Mouse (Mus musculus): ENCODE measurements around the gene Olfr1459.

Olfr1459 gene

GRCm38 (mm10) chr19:13149449-13149848 lies at the start of gene Olfr1459:
TSS of gene Olfr1459 (minus strand) at chr19:13149549.
- DNase-seq: no peak

- no peak for DNase-seq
These were observed 36.1 kb upstream of the Olfr1459 start, which contains the start of gene Olfr1462 for GRCm38 (mm10) chr19:13185434-13185833. TSS of gene Olfr1462 (plus strand) at chr19:13185734.

- DNase-seq: no peak
These were observed 13.4 kb upstream of the Olfr1459 start, which contains the start of gene Olfr1461 for GRCm38 (mm10) chr19:13162700-13163099. TSS of gene Olfr1461 (plus strand) at chr19:13163000.

- DNase-seq: no peak
These were observed 42.7 kb downstream of the Olfr1459 start, which contains the start of gene Olfr1458 for GRCm38 (mm10) chr19:13106675-13107074. TSS of gene Olfr1458 (minus strand) at chr19:13106775.

GRCm38 (mm10) chr19:13097791-13098190 lies 51.6 kb downstream of the Olfr1459 start, which contains the start of gene Olfr1457:
TSS of gene Olfr1457 (minus strand) at chr19:13097891.
- no peak for DNase-seq

- DNase-seq: no peak
These were observed 55.4 kb downstream of the Olfr1459 start for GRCm38 (mm10) chr19:13093908-13094307.
